Mouse (Mus musculus): ENCODE measurements at regions not wholly inside any gene's neighbourhood (a gene's known extent, or its start where the extent isn't known, plus 50 kb on each side); places are given as distances from the start of the nearest gene placed in this dataset.

- 54% methylated on average over 4 of the region's 4 CpGs for WGBS
- DNase-seq, result no peak
- no peak for TF ChIP-seq CTCF (IDR thresholded peaks at IDR 0.05; ENCODE audit: insufficient read depth, low read length)
- TF ChIP-seq POLR2A (IDR thresholded peaks at IDR 0.05; ENCODE audit: borderline replicate concordance, extremely low read depth, low read depth, low read length), result no peak
Measured at GRCm38 (mm10) chr2:46239874-46240273, 1122.7 kb upstream of the Zeb2 start.

GRCm38 (mm10) chr2:46230791-46231450, 1113.7 kb upstream of the Zeb2 start:
- Histone ChIP-seq H3K4me3 (replicated peaks; ENCODE audit: extremely low read depth, low read depth, low read length) (no peak overlapping the region), H3K4me1 (ENCODE audit: control insufficient read depth, insufficient read depth, low read length) (no peaks in the 10 kb centered on the region)
- no peak for TF ChIP-seq POLR2A (IDR thresholded peaks at IDR 0.05; ENCODE audit: borderline replicate concordance, extremely low read depth, low read depth, low read length)
- no peak for TF ChIP-seq CTCF (IDR thresholded peaks at IDR 0.05; ENCODE audit: insufficient read depth, low read length)
- DNase-seq, result no peak
- 66% methylated on average over 2 of the region's 2 CpGs for WGBS

More at GRCm38 (mm10) chr2:46239874-46240273, 1122.7 kb upstream of the Zeb2 start:
- Histone ChIP-seq H3K4me1 (ENCODE audit: control insufficient read depth, insufficient read depth, low read length) (no peaks in the 10 kb centered on the region), H3K4me3 (replicated peaks; ENCODE audit: extremely low read depth, low read depth, low read length) (no peak overlapping the region)

DNA sequence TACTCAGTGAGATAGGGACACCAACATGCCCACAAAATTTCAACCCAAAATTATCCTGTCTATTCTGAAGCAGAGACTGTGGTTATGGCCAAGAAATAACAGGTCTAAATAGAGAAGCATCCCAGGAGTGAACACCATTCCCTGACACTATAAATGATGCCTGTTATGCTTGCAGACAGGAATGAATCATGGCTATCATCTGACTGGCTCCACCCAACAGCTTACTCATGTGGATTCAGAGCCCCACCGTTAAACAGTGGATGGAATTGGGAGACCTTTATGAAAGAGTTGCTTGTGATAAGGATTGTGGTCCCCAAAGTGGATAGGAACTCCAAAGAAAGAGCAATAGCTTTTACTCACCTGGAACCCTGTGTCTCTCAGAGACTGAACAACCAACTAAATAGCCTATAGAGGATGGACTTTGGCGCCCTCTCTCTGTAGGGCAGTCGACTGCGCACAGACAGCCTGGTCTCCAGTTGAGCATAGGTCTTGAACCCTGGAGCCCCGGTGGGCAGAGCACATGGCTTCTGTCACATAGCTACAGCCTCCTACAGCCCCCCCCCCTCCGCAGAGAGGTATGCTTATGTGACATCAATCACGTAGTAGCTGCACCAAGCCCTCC, 1101.3 kb upstream of the Zeb2 start:
- no peaks in the 10 kb centered on the region for H3K4me1 ChIP-seq (ENCODE audit: control insufficient read depth, insufficient read depth, low read length)
- no peak overlapping the region for H3K4me3 ChIP-seq (replicated peaks; ENCODE audit: extremely low read depth, low read depth, low read length)
- whole genome bisulfite sequencing, result 88% methylated on average over 7 of the region's 7 CpGs
- no peak for DNase-seq
- TF ChIP-seq POLR2A (IDR thresholded peaks at IDR 0.05; ENCODE audit: borderline replicate concordance, extremely low read depth, low read depth, low read length), result no peak
- TF ChIP-seq CTCF (IDR thresholded peaks at IDR 0.05; ENCODE audit: insufficient read depth, low read length), result no peak

DNA sequence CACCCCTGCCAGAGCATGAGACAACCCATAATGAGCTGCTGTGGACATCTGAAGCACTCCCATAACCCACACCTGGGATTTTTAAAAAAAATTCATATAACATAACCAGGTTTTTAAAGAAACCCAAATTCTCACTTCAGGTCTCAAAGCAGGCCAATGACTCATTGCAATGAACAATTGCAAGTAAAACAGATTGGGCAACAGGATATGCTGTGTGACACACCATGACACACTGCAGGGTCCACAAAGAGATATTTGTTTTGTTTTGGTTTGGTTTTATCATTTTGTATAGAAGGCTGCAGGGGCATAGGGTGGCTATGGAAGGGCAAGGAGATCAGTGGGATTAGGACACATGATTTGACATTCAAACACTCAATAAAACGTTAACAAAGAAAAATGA, 1082.1 kb upstream of the Zeb2 start:
- WGBS, result 39% methylated on average over 1 of the region's 1 CpGs
- no peak for DNase-seq
- Histone ChIP-seq H3K4me3 (replicated peaks; ENCODE audit: extremely low read depth, low read depth, low read length) (no peak overlapping the region), H3K4me1 (ENCODE audit: control insufficient read depth, insufficient read depth, low read length) (no peaks in the 10 kb centered on the region)
- TF ChIP-seq CTCF (IDR thresholded peaks at IDR 0.05; ENCODE audit: insufficient read depth, low read length) (no peak), POLR2A (IDR thresholded peaks at IDR 0.05; ENCODE audit: borderline replicate concordance, extremely low read depth, low read depth, low read length) (no peak)

DNA sequence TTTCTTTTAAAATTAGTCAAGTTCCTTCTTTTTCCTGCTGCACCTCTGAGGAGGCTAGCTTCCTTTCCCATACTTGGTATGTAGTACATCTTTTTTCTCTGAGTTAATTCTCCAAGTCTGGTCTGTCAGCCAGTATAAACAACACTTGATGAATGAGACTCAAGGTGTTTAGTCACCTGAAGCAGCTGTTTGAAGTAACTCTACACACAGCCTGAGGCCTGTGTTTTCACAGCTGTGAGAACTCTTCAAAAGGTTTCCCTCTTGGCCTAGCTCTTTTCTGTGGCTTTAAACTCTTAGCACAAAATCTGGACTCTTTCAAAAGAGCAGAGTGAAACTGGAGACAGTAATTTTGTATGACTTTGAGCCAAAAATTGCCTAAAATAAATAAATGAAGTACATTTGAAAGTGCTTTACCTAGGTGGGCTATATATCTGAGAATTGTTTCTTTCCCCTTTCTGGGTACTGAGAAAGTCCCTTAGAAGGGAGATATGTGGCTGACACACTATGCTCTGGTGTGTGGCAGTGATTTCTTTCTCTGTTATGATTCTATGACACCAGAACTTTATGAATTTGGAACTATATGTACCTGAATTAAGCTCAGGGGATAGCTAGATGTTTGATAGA, 1070.2 kb upstream of the Zeb2 start:
- DNase-seq, result no peak

DNA sequence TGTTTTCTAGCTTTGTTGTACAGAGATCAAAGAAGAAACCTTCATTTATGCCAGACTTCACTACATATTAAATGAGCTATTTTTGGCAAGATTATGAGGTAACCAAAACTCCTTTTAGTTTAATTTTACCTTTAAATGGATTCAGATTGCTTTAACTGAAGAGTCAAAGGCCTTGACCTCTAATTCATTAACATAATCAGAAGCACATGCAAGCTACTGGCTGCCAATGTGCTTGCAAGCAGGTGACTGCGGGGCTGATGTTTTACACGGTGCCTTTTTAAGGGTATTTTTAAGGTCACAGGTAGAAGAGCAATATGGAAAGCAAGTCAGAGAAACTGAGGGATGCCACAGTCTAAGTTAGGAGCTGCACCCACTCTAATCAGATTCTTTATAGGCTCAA, 1066.0 kb upstream of the Zeb2 start:
- Histone ChIP-seq H3K4me1 (ENCODE audit: control insufficient read depth, insufficient read depth, low read length) (no peaks in the 10 kb centered on the region), H3K4me3 (replicated peaks; ENCODE audit: extremely low read depth, low read depth, low read length) (no peak overlapping the region)
- DNase-seq, result no peak
- 63% methylated on average over 2 of the region's 2 CpGs for WGBS
- TF ChIP-seq CTCF (IDR thresholded peaks at IDR 0.05; ENCODE audit: insufficient read depth, low read length) (no peak), POLR2A (IDR thresholded peaks at IDR 0.05; ENCODE audit: borderline replicate concordance, extremely low read depth, low read depth, low read length) (no peak)

More for the DNA sequence above, 1070.2 kb upstream of the Zeb2 start:
- TF ChIP-seq POLR2A (IDR thresholded peaks at IDR 0.05; ENCODE audit: borderline replicate concordance, extremely low read depth, low read depth, low read length), result no peak
- no peak for TF ChIP-seq CTCF (IDR thresholded peaks at IDR 0.05; ENCODE audit: insufficient read depth, low read length)
- H3K4me1 ChIP-seq (ENCODE audit: control insufficient read depth, insufficient read depth, low read length), result no peaks in the 10 kb centered on the region
- H3K4me3 ChIP-seq (replicated peaks; ENCODE audit: extremely low read depth, low read depth, low read length), result no peak overlapping the region

GRCm38 (mm10) chr2:46179741-46180140, 1062.5 kb upstream of the Zeb2 start:
- no peak overlapping the region for H3K4me3 ChIP-seq (replicated peaks; ENCODE audit: extremely low read depth, low read depth, low read length)
- WGBS, result 50% methylated on average over 4 of the region's 4 CpGs

GRCm38 (mm10) chr2:46168488-46168887, 1051.3 kb upstream of the Zeb2 start:
- WGBS, result 30% methylated on average over 1 of the region's 1 CpGs
- Histone ChIP-seq H3K4me1 (ENCODE audit: control insufficient read depth, insufficient read depth, low read length) (no peaks in the 10 kb centered on the region), H3K4me3 (replicated peaks; ENCODE audit: extremely low read depth, low read depth, low read length) (no peak overlapping the region)
- DNase-seq, result no peak
- TF ChIP-seq CTCF (IDR thresholded peaks at IDR 0.05; ENCODE audit: insufficient read depth, low read length), result no peak
- no peak for TF ChIP-seq POLR2A (IDR thresholded peaks at IDR 0.05; ENCODE audit: borderline replicate concordance, extremely low read depth, low read depth, low read length)

More at GRCm38 (mm10) chr2:46179741-46180140, 1062.5 kb upstream of the Zeb2 start:
- no peak for TF ChIP-seq POLR2A (IDR thresholded peaks at IDR 0.05; ENCODE audit: borderline replicate concordance, extremely low read depth, low read depth, low read length)
- no peak for TF ChIP-seq CTCF (IDR thresholded peaks at IDR 0.05; ENCODE audit: insufficient read depth, low read length)
- no peaks in the 10 kb centered on the region for H3K4me1 ChIP-seq (ENCODE audit: control insufficient read depth, insufficient read depth, low read length)
- DNase-seq, result no peak

- Histone ChIP-seq H3K4me3 (replicated peaks; ENCODE audit: extremely low read depth, low read depth, low read length) (no peak overlapping the region), H3K4me1 (ENCODE audit: control insufficient read depth, insufficient read depth, low read length) (no peaks in the 10 kb centered on the region)
- DNase-seq, result no peak
- WGBS, result 90% methylated on average over 3 of the region's 3 CpGs
- TF ChIP-seq CTCF (IDR thresholded peaks at IDR 0.05; ENCODE audit: insufficient read depth, low read length) (no peak), POLR2A (IDR thresholded peaks at IDR 0.05; ENCODE audit: borderline replicate concordance, extremely low read depth, low read depth, low read length) (no peak)
Measured at GRCm38 (mm10) chr2:46149848-46150247, 1032.7 kb upstream of the Zeb2 start.

DNA sequence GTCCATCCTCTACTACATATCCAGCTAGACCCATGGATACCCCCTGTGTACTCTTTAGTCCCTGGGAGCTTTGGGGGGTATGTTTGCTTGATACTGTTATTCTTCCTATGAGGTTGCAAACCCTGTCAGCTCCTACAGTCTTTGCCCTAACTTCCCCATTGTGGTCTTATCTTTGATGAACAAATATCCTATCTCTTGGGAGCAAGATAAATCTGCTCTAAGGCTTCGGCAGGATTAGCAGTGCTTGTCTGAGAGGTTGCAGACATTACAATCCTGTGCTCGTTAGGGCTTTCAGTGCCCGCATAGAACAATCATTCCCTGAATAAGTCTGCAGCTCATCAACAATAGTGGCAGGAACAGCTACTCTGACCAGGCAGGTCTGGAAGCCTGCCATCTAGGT, 1002.7 kb upstream of the Zeb2 start:
- Histone ChIP-seq H3K4me3 (replicated peaks; ENCODE audit: extremely low read depth, low read depth, low read length) (no peak overlapping the region), H3K4me1 (ENCODE audit: control insufficient read depth, insufficient read depth, low read length) (no peaks in the 10 kb centered on the region)
- TF ChIP-seq CTCF (IDR thresholded peaks at IDR 0.05; ENCODE audit: insufficient read depth, low read length) (no peak), POLR2A (IDR thresholded peaks at IDR 0.05; ENCODE audit: borderline replicate concordance, extremely low read depth, low read depth, low read length) (no peak)
- DNase-seq, result no peak
- WGBS, result 48% methylated on average over 3 of the region's 3 CpGs

Measured in lung, adult 2 months (tissue).